Mouse (Mus musculus) liver, adult 2 months (tissue): ENCODE data around the gene Gm20388.

Experiments used
- CTCF ChIP-seq: fragments of 200-500 bp; IDR thresholded peaks from 2 replicates; pipeline ENCODE4 v1.5.1; 2011; ENCODE audit warnings: low read depth, low read length, control low read depth
- POLR2A ChIP-seq: fragments of 200-500 bp; IDR thresholded peaks from 2 replicates; pipeline ENCODE4 v1.6.1; 2011; ENCODE audit warnings: low read length, control low read depth; ENCODE audit not compliant: insufficient read depth; ENCODE audit errors: extremely low read depth

DNA sequence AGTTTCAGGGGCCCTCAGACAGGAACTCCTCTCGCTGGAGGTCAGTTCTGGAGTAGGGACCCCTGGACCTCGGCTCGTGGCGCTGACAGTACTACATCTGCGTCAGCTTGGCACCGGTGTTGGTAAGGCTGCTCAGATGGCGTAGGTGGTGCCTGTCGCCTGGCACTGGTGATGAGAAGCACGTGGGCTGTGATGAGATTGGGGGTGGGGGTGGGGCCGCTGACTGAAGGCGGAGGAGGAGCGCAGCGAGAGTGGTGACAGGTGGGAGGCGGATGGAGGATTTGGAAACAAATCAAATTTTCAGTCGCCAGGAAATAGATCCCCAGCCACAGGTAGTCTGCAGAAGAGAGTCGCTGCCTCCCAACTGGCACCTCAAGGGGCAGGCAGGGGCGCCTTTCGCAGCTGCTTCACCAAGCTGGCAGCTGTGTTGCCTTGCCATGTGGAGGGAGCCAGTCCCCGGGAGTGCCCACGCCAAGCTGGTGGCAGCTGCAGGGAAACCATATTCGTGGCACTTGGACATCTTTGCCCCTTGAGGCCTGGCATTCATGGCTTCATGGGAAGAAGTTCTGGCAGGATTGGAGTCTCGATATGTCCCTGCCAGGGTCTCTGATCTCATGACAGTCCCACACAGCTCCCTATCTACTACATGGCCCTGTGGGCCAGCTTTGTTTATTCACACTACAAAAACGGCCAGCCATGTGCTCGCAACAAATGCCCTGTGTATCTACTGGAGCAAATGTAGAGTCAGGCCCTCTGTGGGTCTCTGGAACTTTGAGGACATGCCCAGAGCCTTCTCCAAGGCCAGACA is 2858.8 kb downstream of the Gm20388 start:
- TF ChIP-seq CTCF, result no peak
- TF ChIP-seq POLR2A, result no peak
